Mouse (Mus musculus) CH12.LX (cell line): Measurements from ENCODE around the gene Bach2. TPM values are rescaled to one million over a fixed set of nuclear protein-coding genes. Genes with fewer than 3 reads are reported as not detected.

Source experiments
- DNase-seq: peaks from one replicate; pipeline ENCODE4 v3.0.0-alpha.2; 2013; ENCODE audit errors: extremely low read depth
- H3K27ac ChIP-seq: 2 replicates; pipeline ENCODE4 v1.5.1; 2012; ENCODE audit warnings: low read depth, mild to moderate bottlenecking, control low read depth, moderate library complexity; ENCODE audit not compliant: insufficient read depth
- H3K27me3 ChIP-seq: replicated peaks from 2 replicates; pipeline ENCODE3; 2012; ENCODE audit warnings: inconsistent platforms
- H3K36me3 ChIP-seq, 2 experiments: replicated peaks in 1 of 2; 2 replicates each; pipeline versions ENCODE3 to v1.6.1; 2012; ENCODE audit warnings: inconsistent platforms in 1 of 2, low read length in 1 of 2, mild to moderate bottlenecking in 1 of 2, mixed read lengths in 1 of 2, moderate library complexity in 1 of 2; ENCODE audit not compliant: control insufficient read depth in 1 of 2, insufficient read depth in 1 of 2
- H3K4me1 ChIP-seq, 2 experiments: 2 replicates each; pipeline ENCODE4 v1.6.1; 2012; ENCODE audit warnings: inconsistent platforms in 1 of 2, moderate library complexity in 1 of 2; ENCODE audit not compliant: insufficient read depth in 2 of 2, control insufficient read depth in 1 of 2
- H3K4me2 ChIP-seq: 2 replicates; pipeline ENCODE4 v1.6.1; 2012; ENCODE audit warnings: low read depth, mild to moderate bottlenecking, control low read depth; ENCODE audit not compliant: poor library complexity, insufficient read depth, severe bottlenecking
- H3K4me3 ChIP-seq, 3 experiments: fragments of 150-350 bp in 1 of 3; sonication (generic) in 1 of 3; replicated peaks in 1 of 3; 2 replicates each; pipeline versions ENCODE3 to v1.5.1; 2011 to 2012; ENCODE audit warnings: low read depth in 2 of 3, low read length in 2 of 3, mild to moderate bottlenecking in 2 of 3, moderate library complexity in 2 of 3, control low read depth in 1 of 3, improper control_type of control experiment in 1 of 3, inconsistent platforms in 1 of 3, mixed read lengths in 1 of 3; ENCODE audit not compliant: poor library complexity in 1 of 3
- H3K79me2 ChIP-seq: replicated peaks from 2 replicates; pipeline ENCODE4 v1.6.1; 2012; ENCODE audit warnings: mild to moderate bottlenecking, moderate library complexity; ENCODE audit not compliant: control insufficient read depth, poor library complexity, insufficient read depth, severe bottlenecking; ENCODE audit errors: extremely low read depth
- H3K9ac ChIP-seq: 2 replicates; pipeline ENCODE4 v1.6.1; 2012; ENCODE audit warnings: low read depth, mild to moderate bottlenecking, control low read depth, moderate library complexity; ENCODE audit not compliant: insufficient read depth
- H3K9me3 ChIP-seq: replicated peaks from 2 replicates; pipeline ENCODE3; 2012; ENCODE audit warnings: low read length, inconsistent platforms, mixed read lengths
- BHLHE40 ChIP-seq: IDR thresholded peaks from 2 replicates; pipeline ENCODE4 v1.6.1; 2011; ENCODE audit warnings: mild to moderate bottlenecking, low read depth, low read length, improper control_type of control experiment
- CHD2 ChIP-seq: IDR thresholded peaks from 2 replicates; pipeline ENCODE4 v1.6.1; 2011; ENCODE audit warnings: low read length, improper control_type of control experiment
- CTCF ChIP-seq, 2 experiments: IDR thresholded peaks in 1 of 2; conservative IDR thresholded peaks in 1 of 2; 2 replicates each; pipeline ENCODE4 v1.5.1; 2011 to 2012; ENCODE audit warnings: low read depth in 2 of 2, low read length in 2 of 2, improper control_type of control experiment in 1 of 2, inconsistent platforms in 1 of 2, mild to moderate bottlenecking in 1 of 2, moderate library complexity in 1 of 2
- E2F4 ChIP-seq: IDR thresholded peaks from 2 replicates; pipeline ENCODE4 v1.6.1; 2011; ENCODE audit warnings: low read depth, low read length, improper control_type of control experiment; ENCODE audit not compliant: insufficient replicate concordance
- ELF1 ChIP-seq: IDR thresholded peaks from 2 replicates; pipeline ENCODE4 v1.6.1; 2014; ENCODE audit warnings: low read depth, mild to moderate bottlenecking, inconsistent platforms, low read length, improper control_type of control experiment
- EP300 ChIP-seq: IDR thresholded peaks from 2 replicates; pipeline ENCODE4 v1.6.1; 2011; ENCODE audit warnings: low read length, improper control_type of control experiment
- ETS1 ChIP-seq: conservative IDR thresholded peaks from 2 replicates; pipeline ENCODE4 v1.6.1; 2012; ENCODE audit warnings: low read depth, mild to moderate bottlenecking, inconsistent platforms, low read length, improper control_type of control experiment, moderate library complexity
- GABPA ChIP-seq: IDR thresholded peaks from 2 replicates; pipeline ENCODE4 v1.6.1; 2012; ENCODE audit warnings: low read depth, low read length, improper control_type of control experiment, inconsistent platforms; ENCODE audit not compliant: insufficient replicate concordance
- HCFC1 ChIP-seq: IDR thresholded peaks from 2 replicates; pipeline ENCODE4 v1.6.1; 2012; ENCODE audit warnings: low read depth, mild to moderate bottlenecking, inconsistent platforms, low read length, improper control_type of control experiment
- IRF4 ChIP-seq: IDR thresholded peaks from 2 replicates; pipeline ENCODE4 v1.6.1; 2014; ENCODE audit warnings: low read depth, mild to moderate bottlenecking, inconsistent platforms, low read length, improper control_type of control experiment
- JUN ChIP-seq: IDR thresholded peaks from 2 replicates; pipeline ENCODE4 v1.6.1; 2011; ENCODE audit warnings: low read depth, mild to moderate bottlenecking, low read length, improper control_type of control experiment, moderate library complexity; ENCODE audit not compliant: insufficient read depth
- JUND ChIP-seq: conservative IDR thresholded peaks from 2 replicates; pipeline ENCODE4 v1.6.1; 2011; ENCODE audit warnings: low read depth, low read length, improper control_type of control experiment
- KAT2A ChIP-seq: IDR thresholded peaks from 2 replicates; pipeline ENCODE4 v1.6.1; 2012; ENCODE audit warnings: low read length, improper control_type of control experiment, inconsistent platforms; ENCODE audit not compliant: insufficient replicate concordance
- MAFK ChIP-seq: IDR thresholded peaks from 2 replicates; pipeline ENCODE4 v1.6.1; 2011; ENCODE audit warnings: low read length, improper control_type of control experiment; ENCODE audit not compliant: insufficient replicate concordance
- MAX ChIP-seq: IDR thresholded peaks from 2 replicates; pipeline ENCODE4 v1.6.1; 2011; ENCODE audit warnings: low read length, improper control_type of control experiment
- MAZ ChIP-seq: IDR thresholded peaks from 2 replicates; pipeline ENCODE4 v1.6.1; 2012; ENCODE audit warnings: low read depth, mild to moderate bottlenecking, inconsistent platforms, low read length, improper control_type of control experiment, moderate library complexity
- NELFE ChIP-seq: IDR thresholded peaks from 2 replicates; pipeline ENCODE4 v1.6.1; 2011; ENCODE audit warnings: low read depth, low read length, improper control_type of control experiment
- POLR2A ChIP-seq: IDR thresholded peaks from 2 replicates; pipeline ENCODE4 v1.6.1; 2011; ENCODE audit warnings: low read depth, mild to moderate bottlenecking, improper control_type of control experiment, low read length
- POLR2AphosphoS2 ChIP-seq: IDR thresholded peaks from 2 replicates; pipeline ENCODE4 v1.6.1; 2011; ENCODE audit warnings: low read depth, low read length, improper control_type of control experiment
- RAD21 ChIP-seq: IDR thresholded peaks from 2 replicates; pipeline ENCODE4 v1.6.1; 2011; ENCODE audit warnings: low read depth, mild to moderate bottlenecking, low read length, improper control_type of control experiment, moderate library complexity
- RCOR1 ChIP-seq: conservative IDR thresholded peaks from 2 replicates; pipeline ENCODE4 v1.6.1; 2012; ENCODE audit warnings: low read depth, mild to moderate bottlenecking, inconsistent platforms, low read length, improper control_type of control experiment
- SMC3 ChIP-seq: IDR thresholded peaks from 2 replicates; pipeline ENCODE4 v1.6.1; 2011; ENCODE audit warnings: low read depth, low read length, improper control_type of control experiment
- TBP ChIP-seq: conservative IDR thresholded peaks from 2 replicates; pipeline ENCODE4 v1.6.1; 2011; ENCODE audit warnings: low read depth, low read length, improper control_type of control experiment
- ZKSCAN1 ChIP-seq: IDR thresholded peaks from 2 replicates; pipeline ENCODE4 v1.6.1; 2012; ENCODE audit warnings: low read depth, inconsistent platforms, low read length, improper control_type of control experiment, borderline replicate concordance
- ZMIZ1 ChIP-seq: IDR thresholded peaks from 2 replicates; pipeline ENCODE4 v1.6.1; 2012; ENCODE audit warnings: low read depth, mild to moderate bottlenecking, inconsistent platforms, low read length, improper control_type of control experiment
- ZNF384 ChIP-seq: IDR thresholded peaks from 2 replicates; pipeline ENCODE4 v1.6.1; 2012; ENCODE audit warnings: low read depth, low read length, improper control_type of control experiment, inconsistent platforms
- dilution Hi-C: fragments of 300-500 bp; cut with MboI; formaldehyde crosslinking; loops from 2 replicates; pipeline ENCODE4 v1.14.3; 2020; ENCODE audit warnings: low sequenced_read_pairs; ENCODE audit not compliant: extremely low pct_unique_long_range_greater_than_20kb, extremely low pct_ligation_motif_present
- in situ Hi-C: fragments of 300-500 bp; cut with MboI; formaldehyde crosslinking; loops from 3 replicates; pipeline ENCODE4 v1.14.3; 2019; ENCODE audit warnings: low sequenced_read_pairs, low pct_ligation_motif_present, low pct_unique_long_range_greater_than_20kb, mixed read lengths
- polyA plus RNA-seq: library from polyadenylated mRNA; unstranded; fragments of >175 nt; gene quantifications from 2 replicates; pipeline ENCODE4 v1.2.1, GENCODE M21; 2012; ENCODE audit warnings: low read depth; ENCODE audit not compliant: insufficient read length
- total RNA-seq, 2 experiments: library from RNA; depleted of rRNA; stranded (reverse); fragments of 300-350 nt in 1 of 2; fragments of >200 nt in 1 of 2; gene quantifications; 2 replicates each; pipeline ENCODE4 v1.2.3; 2012 to 2014

Gene Bach2
- total and polyA plus RNA-seq, 3 experiments, result 0.11 TPM; not detected in 2

DNA sequence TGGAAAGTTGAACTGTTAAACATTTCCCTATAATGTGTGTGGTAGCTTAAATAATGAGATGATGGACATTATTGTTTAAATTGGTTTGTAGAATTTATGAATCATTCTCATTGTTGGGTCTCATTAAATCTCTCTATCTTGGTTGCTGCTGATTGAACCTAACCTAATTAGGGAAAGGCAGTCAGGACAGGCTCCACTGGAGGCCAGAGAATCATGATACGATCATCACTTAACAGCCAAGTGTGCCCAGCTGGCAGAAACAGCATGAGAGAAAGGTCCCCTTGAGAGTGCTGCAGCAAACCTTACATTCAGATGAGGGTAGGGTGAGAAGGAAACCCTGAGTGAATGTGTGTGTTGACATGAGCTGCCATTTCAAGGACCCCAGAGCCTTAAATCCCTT lies 155.3 kb downstream of the Bach2 start:
- Histone ChIP-seq H3K4me1 (peaks cover 8 to 19% of the 10 kb centered on the region in 2 experiments; a peak in 3 of 4 replicates), H3K27ac (no peak overlapping the region), H3K27me3 (no peaks in the 10 kb centered on the region), H3K4me3 (no peak overlapping the region), H3K9me3 (no peaks in the 10 kb centered on the region), H3K36me3 (no peaks in the 10 kb centered on the region), H3K4me2 (no peak overlapping the region), H3K79me2 (no peaks in the 10 kb centered on the region), H3K9ac (no peak overlapping the region)
- in situ Hi-C loops, result no loop called here
- TF ChIP-seq ETS1, result no peak
- no peak for TF ChIP-seq ZKSCAN1
- TF ChIP-seq RAD21, result no peak
- TF ChIP-seq ZMIZ1, result no peak
- no peak for TF ChIP-seq EP300
- TF ChIP-seq CHD2, result no peak
- TF ChIP-seq CTCF (conservative IDR thresholded peaks at IDR 0.05 in 1 of 2, IDR thresholded peaks at IDR 0.05 in 1 of 2; ENCODE audit: low read depth in 2 of 2, low read length in 2 of 2), result no peak
- no peak for TF ChIP-seq GABPA
- TF ChIP-seq SMC3, result no peak
- no peak for TF ChIP-seq ZNF384
- TF ChIP-seq KAT2A, result no peak
- no peak for TF ChIP-seq MAFK
- TF ChIP-seq RCOR1, result no peak
- TF ChIP-seq NELFE, result no peak
- no peak for TF ChIP-seq JUN
- dilution Hi-C loops, result no loop called here
- DNase-seq, result no peak

DNA sequence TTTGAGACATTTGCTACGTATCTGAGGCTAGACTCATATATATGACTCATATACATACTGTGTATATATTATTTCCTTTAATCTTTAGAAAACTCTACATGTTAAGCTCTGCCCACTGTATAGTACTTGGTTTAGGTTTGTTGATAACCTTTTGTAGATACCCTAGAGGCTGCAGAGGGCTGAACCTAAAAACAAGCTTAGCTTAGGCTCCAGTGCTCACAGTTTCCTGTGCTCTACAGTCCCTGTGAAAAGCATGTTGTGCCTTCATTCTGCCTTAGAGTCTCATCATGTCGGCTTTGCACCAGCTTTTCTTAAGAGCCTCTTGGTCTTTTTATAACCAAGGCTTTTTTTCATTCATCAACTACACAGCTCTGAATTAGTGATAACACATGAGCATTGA lies 156.2 kb downstream of the Bach2 start:
- H3K9me3 ChIP-seq, result no peaks in the 10 kb centered on the region
- no peak overlapping the region for H3K27ac ChIP-seq
- peaks cover 8 to 18% of the 10 kb centered on the region in 2 experiments; a peak in 3 of 4 replicates for H3K4me1 ChIP-seq
- no peak overlapping the region for H3K4me3 ChIP-seq
- no peak overlapping the region for H3K4me2 ChIP-seq
- DNase-seq, result no peak
- H3K36me3 ChIP-seq, result no peaks in the 10 kb centered on the region
- peaks cover 2% of the 10 kb centered on the region for H3K27me3 ChIP-seq
- H3K79me2 ChIP-seq, result no peaks in the 10 kb centered on the region
- dilution Hi-C loops (no loop called here), in situ Hi-C loops (no loop called here)
- TF ChIP-seq MAZ, result no peak
- no peak for TF ChIP-seq JUND
- TF ChIP-seq TBP, result no peak
- no peak for TF ChIP-seq CTCF (conservative IDR thresholded peaks at IDR 0.05 in 1 of 2, IDR thresholded peaks at IDR 0.05 in 1 of 2; ENCODE audit: low read depth in 2 of 2, low read length in 2 of 2)
- no peak for TF ChIP-seq E2F4
- no peak for TF ChIP-seq POLR2AphosphoS2
- TF ChIP-seq ZNF384, result no peak
- no peak for TF ChIP-seq RAD21
- no peak for TF ChIP-seq MAFK
- no peak for TF ChIP-seq ELF1
- TF ChIP-seq BHLHE40, result no peak
- no peak for TF ChIP-seq GABPA
- no peak for TF ChIP-seq POLR2A
- no peak for TF ChIP-seq KAT2A
- TF ChIP-seq ZMIZ1, result no peak
- TF ChIP-seq IRF4, result no peak
- no peak for TF ChIP-seq EP300
- TF ChIP-seq HCFC1, result no peak
- TF ChIP-seq MAX, result no peak
- no peak overlapping the region for H3K9ac ChIP-seq
